Mouse (Mus musculus): ENCODE data around the gene Sigmar1.
A peak's percentile ranks its signal among the peaks of the same experiment; 100 is the strongest.

Sigmar1 gene

GRCm38 (mm10) chr4:41756440-41756839 is 483 bp upstream of the Sigmar1 start:
- no peak for DNase-seq (ENCODE audit: low spot score)

GRCm38 (mm10) chr4:41754797-41755337 is 1.1 kb downstream of the Sigmar1 start, which contains the start of gene Galt:
Gene Galt (plus strand): TSS chr4:41755228.
- no peak for DNase-seq (ENCODE audit: low spot score)

GRCm38 (mm10) chr4:41745021-41745420 is 10.9 kb downstream of the Sigmar1 start:
- no peak for DNase-seq (ENCODE audit: low spot score)

- no peak for DNase-seq (ENCODE audit: low spot score)
These were observed 11.8 kb downstream of the Sigmar1 start for GRCm38 (mm10) chr4:41744131-41744530.

GRCm38 (mm10) chr4:41741158-41741560 is 14.8 kb downstream of the Sigmar1 start:
- DNase-seq (ENCODE audit: low spot score): peak; percentile 82

DNA sequence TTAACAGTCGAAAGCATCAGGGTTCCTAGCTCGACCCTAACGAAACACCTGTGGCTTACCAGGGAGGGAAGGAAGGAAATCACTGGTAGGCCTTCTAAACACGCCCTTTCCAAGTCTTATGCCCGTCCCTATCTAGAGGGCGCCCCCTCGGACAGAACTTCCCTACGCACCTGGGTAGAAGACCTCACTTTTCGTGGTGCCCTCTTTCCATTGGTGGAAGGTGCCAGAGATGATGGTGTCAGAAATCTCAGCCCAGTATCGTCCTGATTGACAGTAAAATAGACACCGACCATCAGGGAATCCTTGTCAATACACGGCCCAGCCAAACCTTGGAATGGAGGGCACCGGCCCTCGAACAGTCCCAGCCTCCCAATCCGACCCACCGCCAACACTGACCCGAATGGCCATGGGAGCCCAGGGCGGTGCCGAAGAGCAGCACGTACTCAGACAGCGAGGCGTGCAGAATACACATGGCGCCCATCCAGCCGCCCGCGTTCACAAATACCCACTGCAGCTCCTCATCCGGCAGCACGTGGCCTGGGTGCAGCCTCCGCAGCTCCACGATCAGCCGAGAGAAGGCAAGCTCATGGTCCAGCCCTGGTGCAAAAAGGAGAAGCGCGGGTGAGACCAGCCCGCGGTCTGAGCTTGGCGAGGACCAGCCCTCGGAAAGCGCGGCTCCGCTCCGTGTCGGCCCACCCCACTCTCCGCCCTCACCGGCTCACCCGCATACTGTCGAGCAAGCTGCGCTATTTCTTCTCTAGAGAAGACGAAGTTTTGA is 15.4 kb downstream of the Sigmar1 start:
- no peak for DNase-seq (ENCODE audit: low spot score)

- DNase-seq (ENCODE audit: low spot score): no peak
These were observed 16.7 kb downstream of the Sigmar1 start for GRCm38 (mm10) chr4:41739260-41739659.

- no peak for DNase-seq (ENCODE audit: low spot score)
These were observed 17.7 kb downstream of the Sigmar1 start for GRCm38 (mm10) chr4:41738256-41738603.

GRCm38 (mm10) chr4:41737602-41738255 is 18.2 kb downstream of the Sigmar1 start:
- peak; percentile 78 for DNase-seq (ENCODE audit: low spot score)

DNA sequence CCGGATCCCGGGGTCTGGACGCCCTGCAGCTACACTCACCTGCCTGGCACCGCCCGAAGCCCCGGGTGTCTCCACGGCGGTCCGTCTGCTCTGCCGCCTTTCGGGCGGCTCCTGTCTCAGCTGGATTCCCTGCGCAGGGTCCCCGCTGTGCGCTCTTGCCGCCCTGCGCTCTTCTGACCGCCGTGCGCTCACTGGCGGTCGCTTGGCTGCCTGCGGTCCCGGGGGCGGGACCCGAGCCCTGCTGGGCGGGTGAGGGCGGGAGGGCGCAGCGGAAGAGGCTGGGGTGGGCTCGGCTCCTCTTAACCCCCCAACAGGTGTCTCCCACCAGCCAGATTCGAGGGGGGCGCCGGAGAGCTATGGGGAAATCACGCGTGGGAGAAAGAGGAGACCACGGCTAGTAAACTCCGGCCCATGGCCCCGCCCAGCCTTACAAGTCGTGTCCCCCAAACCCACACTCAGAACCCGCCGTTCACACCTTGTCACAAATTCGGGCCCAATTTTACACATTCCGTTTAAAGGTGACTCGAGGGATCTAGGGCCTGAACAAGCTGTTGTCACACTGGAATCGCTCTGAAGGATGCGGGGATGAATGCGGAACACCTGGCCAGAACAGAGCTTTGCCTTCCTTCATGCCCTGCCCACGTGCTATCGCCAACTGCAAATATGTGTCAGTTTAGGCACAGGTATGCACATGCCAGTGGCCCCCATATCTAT is 24.7 kb downstream of the Sigmar1 start, which contains the start of gene Arid3c:
Arid3c (minus strand) TSS at position 91 of the 714 bp plus-strand sequence.
- no peak for DNase-seq (ENCODE audit: low spot score)

DNA sequence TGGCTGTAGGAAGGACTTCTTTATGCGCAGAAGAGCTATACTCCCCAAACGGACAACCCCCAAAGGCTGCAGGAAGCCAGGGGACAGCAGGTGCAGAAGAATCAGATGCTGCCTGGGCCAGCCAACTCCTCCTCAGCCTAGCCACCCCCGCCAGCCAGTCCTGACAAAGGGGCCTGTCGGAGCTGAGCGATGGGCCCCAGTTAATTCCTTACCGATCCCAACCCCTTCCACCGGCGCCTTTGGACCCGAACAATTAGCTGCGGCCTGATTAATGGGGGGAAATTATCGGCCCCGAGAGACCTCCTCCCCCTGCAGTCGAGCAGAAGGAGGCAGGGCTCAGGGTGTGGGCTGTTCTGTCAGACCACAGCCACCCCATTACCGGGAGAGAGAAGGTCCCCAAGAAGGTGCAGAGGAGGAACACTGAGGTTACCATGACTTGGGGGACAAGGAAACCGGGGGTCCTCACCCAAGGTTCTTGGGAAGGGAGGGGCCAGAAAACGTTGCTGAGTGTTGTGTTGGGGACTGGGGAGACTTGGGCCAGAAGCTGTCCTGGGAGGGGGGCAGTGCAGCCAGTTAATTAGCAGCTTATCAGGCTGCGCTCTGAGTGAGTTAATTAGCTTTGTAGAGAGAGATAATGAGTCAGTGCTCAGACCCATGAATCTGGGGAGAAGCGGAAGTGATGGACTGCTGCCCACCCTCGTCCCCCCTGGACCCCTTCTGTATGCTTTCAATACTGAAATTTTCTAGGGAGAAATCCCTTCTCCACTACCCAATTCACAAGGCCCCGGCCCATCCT is 28.9 kb downstream of the Sigmar1 start:
- no peak for DNase-seq (ENCODE audit: low spot score)

DNA sequence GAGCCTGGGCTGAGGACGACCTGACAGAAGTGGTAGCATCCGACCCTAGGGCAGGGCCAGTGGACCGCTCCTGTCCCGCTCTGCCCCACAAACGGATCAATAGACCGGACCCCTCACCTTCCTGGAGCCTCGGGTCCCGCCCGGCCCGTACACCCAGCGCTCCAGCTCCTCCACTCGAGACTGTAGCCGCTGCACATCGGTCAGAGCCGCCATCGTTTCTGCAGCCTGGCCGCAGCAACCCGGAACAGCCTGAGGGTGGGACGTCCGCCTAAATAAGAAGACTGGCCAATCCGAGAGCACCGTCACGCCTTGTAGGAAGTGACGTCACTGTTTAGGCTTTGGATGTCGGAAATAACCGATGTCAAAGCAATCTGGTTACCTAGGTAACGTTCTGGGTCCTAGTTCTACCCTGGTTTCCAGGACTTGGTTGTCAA is 33.0 kb downstream of the Sigmar1 start, which contains the start of gene Dctn3:
Dctn3 (minus strand) TSS at position 253 of the 434 bp plus-strand sequence.
- peak; percentile 93 for DNase-seq (ENCODE audit: low spot score)

- DNase-seq (ENCODE audit: low spot score): no peak
These were observed 39.1 kb downstream of the Sigmar1 start for GRCm38 (mm10) chr4:41716834-41717233.

DNA sequence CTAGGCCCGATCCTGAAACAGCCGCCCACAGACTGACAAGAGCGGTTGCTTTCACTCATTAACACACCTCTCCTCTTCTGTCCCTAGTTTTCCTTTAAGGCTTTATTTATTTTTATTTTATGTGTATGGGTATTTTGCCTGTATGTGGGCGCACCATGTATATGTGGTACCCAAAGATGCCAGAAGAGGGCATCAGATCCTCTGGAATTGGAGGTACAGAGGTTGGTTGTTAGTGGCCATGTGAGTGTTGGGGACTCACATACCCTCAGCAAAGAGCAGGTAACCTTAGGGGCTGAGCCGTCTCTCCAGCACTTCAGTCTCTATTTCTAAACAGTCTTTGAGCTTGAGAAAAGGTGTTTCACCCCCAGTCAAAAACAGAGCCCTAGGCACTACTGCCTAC is 40.4 kb downstream of the Sigmar1 start:
- no peak for DNase-seq (ENCODE audit: low spot score)

- no peak for DNase-seq (ENCODE audit: low spot score)
These were observed 40.9 kb downstream of the Sigmar1 start for GRCm38 (mm10) chr4:41715082-41715481.

- DNase-seq (ENCODE audit: low spot score): peak; percentile 64
These were observed 41.7 kb downstream of the Sigmar1 start for GRCm38 (mm10) chr4:41714276-41714675.

DNA sequence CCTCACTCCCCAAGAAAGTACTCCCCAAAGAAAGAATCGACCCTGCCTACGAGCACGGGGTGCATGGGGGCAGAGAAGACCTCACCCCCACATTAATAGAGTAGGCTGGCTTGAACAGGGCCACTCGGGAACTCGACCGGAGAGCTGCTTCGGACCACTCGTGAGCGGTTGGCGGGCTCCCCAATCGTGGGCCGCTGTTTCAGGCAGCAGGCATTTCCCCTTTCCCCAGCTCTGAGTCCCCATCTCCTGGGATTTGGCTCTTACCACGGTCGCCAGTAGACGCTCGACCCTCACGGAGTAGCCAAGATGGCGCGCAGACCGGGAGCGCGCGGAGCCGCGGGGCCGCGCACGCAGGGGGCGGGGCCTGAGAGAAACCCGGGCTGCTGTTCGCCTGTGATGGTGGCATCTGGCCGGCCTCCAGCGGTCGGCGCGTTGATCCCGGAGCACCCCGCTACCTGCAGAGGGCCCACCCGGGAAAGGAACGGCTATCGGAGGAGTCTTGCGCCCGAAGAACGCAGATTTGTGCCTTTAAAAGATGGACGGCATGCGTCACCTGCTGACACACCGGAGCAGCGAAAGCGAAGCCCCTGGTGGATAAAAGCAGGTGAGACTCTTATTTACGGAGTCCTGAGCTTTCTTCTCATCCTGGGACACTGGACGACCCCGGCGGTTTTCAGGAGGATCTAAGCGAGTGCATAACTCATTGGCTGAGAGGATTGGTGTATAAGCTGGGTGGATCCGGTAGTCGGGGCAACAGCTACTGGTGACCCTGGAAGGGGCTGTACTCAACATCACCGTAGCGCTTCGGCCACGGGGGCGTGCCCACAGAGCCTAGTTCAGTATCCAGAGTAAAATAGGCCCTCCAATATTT is 42.5 kb downstream of the Sigmar1 start, which contains the start of gene Rpp25l:
Rpp25l (minus strand) TSS at position 338 of the 871 bp plus-strand sequence.
- peak; percentile 65 for DNase-seq (ENCODE audit: low spot score)

GRCm38 (mm10) chr4:41712421-41713196 is 43.3 kb downstream of the Sigmar1 start:
- DNase-seq (ENCODE audit: low spot score): no peak

DNA sequence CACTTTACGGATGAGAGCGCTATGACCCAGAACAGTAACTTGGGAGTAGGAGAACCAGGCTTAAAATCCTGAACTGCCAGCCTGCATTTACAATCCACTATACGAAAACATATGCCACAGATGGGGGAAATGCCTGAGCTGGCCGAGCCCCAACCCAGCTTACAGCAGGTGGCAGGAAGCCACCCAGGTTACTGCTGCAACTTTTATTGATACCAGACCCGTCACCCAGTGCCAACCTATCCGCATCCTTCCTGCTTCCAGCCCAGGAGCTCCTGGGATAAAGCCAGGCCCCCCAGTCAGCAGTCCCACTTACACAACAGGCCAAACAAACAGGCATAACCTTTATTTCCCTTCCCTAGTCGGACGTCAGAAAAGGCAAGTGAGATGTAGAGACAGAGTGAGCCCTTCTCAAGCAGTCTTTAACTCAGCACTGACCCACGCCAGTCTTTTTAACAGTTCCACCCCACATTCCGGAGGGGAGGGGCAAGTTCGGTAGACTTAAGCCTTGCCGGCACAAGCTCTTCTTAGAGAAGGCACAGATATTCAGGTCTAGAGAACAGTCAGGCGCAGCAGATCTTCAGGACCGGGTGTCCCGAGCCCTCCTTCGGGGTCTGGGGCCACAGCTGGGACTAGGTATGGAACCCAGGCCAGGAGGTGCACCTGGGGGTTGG is 44.1 kb downstream of the Sigmar1 start:
- DNase-seq (ENCODE audit: low spot score): no peak
